Mouse (Mus musculus): Measurements from ENCODE around the gene Zcchc14. TPM values are rescaled to one million over a fixed set of nuclear protein-coding genes. Genes with fewer than 3 reads are reported as not detected.

Gene Zcchc14
- polyA plus RNA-seq, 1 experiment = 18.2 TPM

DNA sequence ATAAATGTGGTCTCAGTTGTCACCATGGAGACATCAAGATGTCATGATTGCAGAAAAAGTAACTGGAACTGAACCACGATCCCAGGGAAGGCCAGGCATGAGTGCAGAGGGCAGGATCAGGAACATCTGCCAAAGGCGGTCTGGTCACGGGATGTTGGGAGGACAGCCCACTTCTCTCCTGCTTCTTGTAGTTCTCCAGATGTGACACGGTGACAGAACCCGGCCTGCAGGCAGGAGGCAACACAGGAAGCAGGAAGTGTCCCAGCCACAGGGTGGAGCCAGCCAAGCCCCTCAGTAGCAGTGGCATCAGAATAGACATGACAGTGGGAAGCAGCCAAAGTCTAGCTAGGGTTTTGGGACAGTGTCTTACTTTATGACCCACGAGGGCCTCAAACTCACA, 17.2 kb downstream of the Zcchc14 start:
- Histone ChIP-seq H3K27me3 (ENCODE audit: control insufficient read depth, insufficient read depth, insufficient read length) (no peaks in the 10 kb centered on the region), H3K79me3 (ENCODE audit: low read depth) (peaks cover 84% of the 10 kb centered on the region), H3K79me2 (ENCODE audit: control insufficient read depth, insufficient read depth) (peaks cover 100% of the 10 kb centered on the region), H3K36me3 (ENCODE audit: control insufficient read depth, insufficient read depth) (peaks cover 4% of the 10 kb centered on the region), H3ac (ENCODE audit: control insufficient read depth, insufficient read length, low read depth) (no peak overlapping the region), H3K4me3 (ENCODE audit: insufficient read depth, poor library complexity, severe bottlenecking) (no peak overlapping the region)
- TF ChIP-seq MAX (IDR thresholded peaks at IDR 0.05) (no peak), CTCF (IDR thresholded peaks at IDR 0.05; ENCODE audit: control insufficient read depth, insufficient read depth, insufficient read length) (no peak), FOSL1 (IDR thresholded peaks at IDR 0.05; ENCODE audit: insufficient read depth, low read length, poor library complexity, severe bottlenecking) (no peak), USF1 (IDR thresholded peaks at IDR 0.05; ENCODE audit: low read depth) (no peak), MYOD1 (IDR thresholded peaks at IDR 0.05; ENCODE audit: control insufficient read depth, insufficient read length, low read depth) (no peak), CEBPB (IDR thresholded peaks at IDR 0.05; ENCODE audit: low read depth) (no peak), MYOG (IDR thresholded peaks at IDR 0.05; ENCODE audit: control insufficient read depth, extremely low read depth, insufficient read length) (no peak)

DNA sequence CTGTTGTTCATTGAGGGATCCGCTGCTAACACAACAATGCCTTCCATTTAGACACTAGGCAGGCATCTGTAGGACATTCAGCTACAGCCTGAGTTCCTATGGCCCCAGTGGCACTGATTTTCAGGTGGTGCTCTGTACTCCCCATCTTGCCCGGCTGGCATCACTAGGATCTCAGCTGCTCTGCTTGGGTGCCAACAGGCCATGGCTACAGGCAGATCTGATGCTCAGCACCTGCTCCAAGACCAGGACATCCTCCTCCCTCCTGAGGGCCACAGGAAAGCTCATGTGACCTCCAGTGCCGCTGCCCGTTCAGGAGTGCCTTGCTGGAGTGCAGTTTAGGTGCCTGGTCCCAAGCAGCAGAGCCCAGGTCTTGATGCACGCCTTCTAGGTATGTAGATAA, 20.3 kb downstream of the Zcchc14 start:
- Histone ChIP-seq H3K4me3 (ENCODE audit: insufficient read depth, poor library complexity, severe bottlenecking) (no peak overlapping the region), H3K27me3 (ENCODE audit: control insufficient read depth, insufficient read depth, insufficient read length) (no peaks in the 10 kb centered on the region), H3K79me2 (ENCODE audit: control insufficient read depth, insufficient read depth) (peaks cover 100% of the 10 kb centered on the region), H3K79me3 (ENCODE audit: low read depth) (peaks cover 80% of the 10 kb centered on the region), H3K36me3 (ENCODE audit: control insufficient read depth, insufficient read depth) (peaks cover 15% of the 10 kb centered on the region), H3ac (ENCODE audit: control insufficient read depth, insufficient read length, low read depth) (no peak overlapping the region)
- TF ChIP-seq MYOG (IDR thresholded peaks at IDR 0.05; ENCODE audit: control insufficient read depth, extremely low read depth, insufficient read length) (no peak), CEBPB (IDR thresholded peaks at IDR 0.05; ENCODE audit: low read depth) (no peak), CTCF (IDR thresholded peaks at IDR 0.05; ENCODE audit: control insufficient read depth, insufficient read depth, insufficient read length) (no peak), MAX (IDR thresholded peaks at IDR 0.05) (no peak), MYOD1 (IDR thresholded peaks at IDR 0.05; ENCODE audit: control insufficient read depth, insufficient read length, low read depth) (no peak), USF1 (IDR thresholded peaks at IDR 0.05; ENCODE audit: low read depth) (no peak), FOSL1 (IDR thresholded peaks at IDR 0.05; ENCODE audit: insufficient read depth, low read length, poor library complexity, severe bottlenecking) (no peak)

- Histone ChIP-seq H3K27me3 (ENCODE audit: control insufficient read depth, insufficient read depth, insufficient read length) (no peaks in the 10 kb centered on the region), H3K4me3 (ENCODE audit: insufficient read depth, poor library complexity, severe bottlenecking) (no peak overlapping the region), H3K79me3 (ENCODE audit: low read depth) (peaks cover 76% of the 10 kb centered on the region), H3K36me3 (ENCODE audit: control insufficient read depth, insufficient read depth) (peaks cover 18% of the 10 kb centered on the region), H3K79me2 (ENCODE audit: control insufficient read depth, insufficient read depth) (peaks cover 100% of the 10 kb centered on the region), H3ac (ENCODE audit: control insufficient read depth, insufficient read length, low read depth) (peak overlapping the region; percentile 21)
- TF ChIP-seq CTCF (IDR thresholded peaks at IDR 0.05; ENCODE audit: control insufficient read depth, insufficient read depth, insufficient read length) = no peak
- TF ChIP-seq MYOD1 (IDR thresholded peaks at IDR 0.05; ENCODE audit: control insufficient read depth, insufficient read length, low read depth) = peak; percentile 29
Measured at GRCm38 (mm10) chr8:121631645-121632071, 21.0 kb downstream of the Zcchc14 start.

DNA sequence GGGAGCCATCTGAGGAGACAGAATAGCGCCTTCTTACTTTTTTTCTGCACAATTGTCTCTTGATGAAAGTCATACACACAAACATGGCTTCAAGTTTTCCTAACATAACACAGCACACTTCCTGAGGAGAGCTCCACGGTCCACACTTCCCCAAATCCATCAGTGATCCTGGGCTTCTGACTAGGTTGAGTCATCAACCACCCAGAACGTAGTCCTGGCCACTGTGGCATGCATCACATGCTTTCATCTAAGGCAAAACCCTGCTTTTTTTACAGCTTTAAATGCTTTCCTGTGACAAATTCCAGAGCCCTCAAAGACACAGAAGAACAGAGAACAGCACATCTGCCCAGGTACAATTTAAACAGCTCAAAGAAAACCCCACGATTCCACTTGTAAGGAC, 24.0 kb downstream of the Zcchc14 start:
- peaks cover 100% of the 10 kb centered on the region for H3K79me2 ChIP-seq (ENCODE audit: control insufficient read depth, insufficient read depth)
- H3ac ChIP-seq (ENCODE audit: control insufficient read depth, insufficient read length, low read depth) = no peak overlapping the region
- TF ChIP-seq USF1 (IDR thresholded peaks at IDR 0.05; ENCODE audit: low read depth) = peak; percentile 28
- no peak for TF ChIP-seq CTCF (IDR thresholded peaks at IDR 0.05; ENCODE audit: control insufficient read depth, insufficient read depth, insufficient read length)
- no peaks in the 10 kb centered on the region for H3K27me3 ChIP-seq (ENCODE audit: control insufficient read depth, insufficient read depth, insufficient read length)
- no peak overlapping the region for H3K4me3 ChIP-seq (ENCODE audit: insufficient read depth, poor library complexity, severe bottlenecking)
- peaks cover 64% of the 10 kb centered on the region for H3K79me3 ChIP-seq (ENCODE audit: low read depth)
- H3K36me3 ChIP-seq (ENCODE audit: control insufficient read depth, insufficient read depth) = peaks cover 27% of the 10 kb centered on the region

DNA sequence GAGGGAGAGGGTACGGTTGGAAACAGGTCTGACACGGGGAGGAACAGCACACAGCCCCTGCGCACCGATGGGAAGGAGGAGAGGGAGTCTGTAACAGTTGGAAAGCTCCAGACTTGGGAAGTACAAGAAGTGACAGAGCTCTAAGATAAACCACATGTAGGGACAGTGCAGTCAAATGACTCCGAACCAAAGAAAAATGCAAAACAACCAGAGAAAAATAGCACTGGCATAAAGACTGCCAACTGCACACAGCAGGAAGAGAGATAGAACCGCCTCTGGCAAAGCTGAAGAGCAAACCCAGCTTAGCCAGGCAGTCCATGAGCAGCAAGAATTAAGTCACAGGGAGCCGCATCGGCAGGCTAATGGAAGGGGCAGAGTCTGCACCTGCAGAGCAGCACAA, 29.7 kb downstream of the Zcchc14 start:
- no peak for TF ChIP-seq CTCF (IDR thresholded peaks at IDR 0.05; ENCODE audit: control insufficient read depth, insufficient read depth, insufficient read length)
- TF ChIP-seq MAX (IDR thresholded peaks at IDR 0.05) = no peak
- no peak for TF ChIP-seq USF1 (IDR thresholded peaks at IDR 0.05; ENCODE audit: low read depth)
- TF ChIP-seq MYOG (IDR thresholded peaks at IDR 0.05; ENCODE audit: control insufficient read depth, extremely low read depth, insufficient read length) = no peak
- no peak for TF ChIP-seq FOSL1 (IDR thresholded peaks at IDR 0.05; ENCODE audit: insufficient read depth, low read length, poor library complexity, severe bottlenecking)
- no peak for TF ChIP-seq CEBPB (IDR thresholded peaks at IDR 0.05; ENCODE audit: low read depth)
- Histone ChIP-seq H3K27me3 (ENCODE audit: control insufficient read depth, insufficient read depth, insufficient read length) (no peaks in the 10 kb centered on the region), H3K79me3 (ENCODE audit: low read depth) (peaks cover 61% of the 10 kb centered on the region), H3K36me3 (ENCODE audit: control insufficient read depth, insufficient read depth) (peaks cover 27% of the 10 kb centered on the region), H3K79me2 (ENCODE audit: control insufficient read depth, insufficient read depth) (peaks cover 100% of the 10 kb centered on the region), H3K4me3 (ENCODE audit: insufficient read depth, poor library complexity, severe bottlenecking) (no peak overlapping the region), H3ac (ENCODE audit: control insufficient read depth, insufficient read length, low read depth) (no peak overlapping the region)

GRCm38 (mm10) chr8:121621879-121622278, 30.8 kb downstream of the Zcchc14 start:
- H3K27me3 ChIP-seq (ENCODE audit: control insufficient read depth, insufficient read depth, insufficient read length) = no peaks in the 10 kb centered on the region
- no peak overlapping the region for H3K4me3 ChIP-seq (ENCODE audit: insufficient read depth, poor library complexity, severe bottlenecking)
- no peak overlapping the region for H3ac ChIP-seq (ENCODE audit: control insufficient read depth, insufficient read length, low read depth)
- peaks cover 59% of the 10 kb centered on the region for H3K79me3 ChIP-seq (ENCODE audit: low read depth)
- peaks cover 27% of the 10 kb centered on the region for H3K36me3 ChIP-seq (ENCODE audit: control insufficient read depth, insufficient read depth)
- no peak for TF ChIP-seq MYOD1 (IDR thresholded peaks at IDR 0.05; ENCODE audit: control insufficient read depth, insufficient read length, low read depth)
- TF ChIP-seq MYOG (IDR thresholded peaks at IDR 0.05; ENCODE audit: control insufficient read depth, extremely low read depth, insufficient read length) = no peak
- no peak for TF ChIP-seq CTCF (IDR thresholded peaks at IDR 0.05; ENCODE audit: control insufficient read depth, insufficient read depth, insufficient read length)
- no peak for TF ChIP-seq MAX (IDR thresholded peaks at IDR 0.05)
- no peak for TF ChIP-seq FOSL1 (IDR thresholded peaks at IDR 0.05; ENCODE audit: insufficient read depth, low read length, poor library complexity, severe bottlenecking)
- no peak for TF ChIP-seq USF1 (IDR thresholded peaks at IDR 0.05; ENCODE audit: low read depth)
- TF ChIP-seq CEBPB (IDR thresholded peaks at IDR 0.05; ENCODE audit: low read depth) = no peak
- H3K79me2 ChIP-seq (ENCODE audit: control insufficient read depth, insufficient read depth) = peaks cover 100% of the 10 kb centered on the region

Data from C2C12 (cell line).